Mouse (Mus musculus) heart, adult 9 months (tissue): ENCODE measurements around the gene Spata17.

Experiments used
- DNase-seq, 2 experiments: peaks; one replicate each; pipeline ENCODE4 v3.0.0; 2022; ENCODE audit warnings: low spot score in 2 of 2

Spata17 gene

DNA sequence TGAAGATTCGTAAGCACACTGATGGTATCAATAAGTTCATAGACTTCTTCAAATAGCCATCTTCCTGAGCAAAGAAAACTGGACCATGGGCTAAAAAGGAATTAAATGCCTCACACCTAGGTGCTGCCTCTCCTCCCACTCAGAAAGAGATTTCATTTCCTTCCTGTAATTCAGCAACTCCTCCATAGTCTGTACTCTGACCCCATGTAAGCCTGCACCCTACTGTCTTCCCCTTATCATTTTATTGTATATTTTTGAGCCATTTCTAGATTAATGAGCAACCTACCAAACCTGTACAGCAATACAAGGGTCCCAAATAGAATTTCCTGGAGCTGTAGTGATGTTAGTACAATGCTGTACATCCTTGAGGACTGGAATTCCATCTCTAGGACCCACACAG is 211.0 kb downstream of the Spata17 start:
- DNase-seq, result no peak

DNA sequence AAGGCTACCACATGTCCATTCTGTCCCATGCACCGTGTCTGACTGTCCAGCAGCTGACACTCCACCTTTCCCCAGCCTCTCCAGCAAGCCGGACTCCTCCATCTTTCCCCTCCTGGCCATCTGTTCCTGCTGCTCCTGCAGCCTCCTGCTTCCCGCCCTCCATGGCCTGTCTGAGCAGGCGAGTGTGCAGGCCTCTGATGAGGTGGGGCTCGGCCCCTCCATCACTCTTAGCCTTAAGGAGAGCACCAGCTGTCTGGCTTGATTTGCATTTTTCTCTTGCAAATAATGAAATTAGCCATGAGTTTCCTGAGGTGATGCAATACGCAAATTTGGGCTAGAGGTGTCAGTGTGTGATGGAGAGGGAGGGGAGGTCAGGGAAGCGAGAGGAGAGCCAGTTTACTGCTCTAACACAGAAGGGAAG is 211.8 kb downstream of the Spata17 start:
- no peak for DNase-seq

DNA sequence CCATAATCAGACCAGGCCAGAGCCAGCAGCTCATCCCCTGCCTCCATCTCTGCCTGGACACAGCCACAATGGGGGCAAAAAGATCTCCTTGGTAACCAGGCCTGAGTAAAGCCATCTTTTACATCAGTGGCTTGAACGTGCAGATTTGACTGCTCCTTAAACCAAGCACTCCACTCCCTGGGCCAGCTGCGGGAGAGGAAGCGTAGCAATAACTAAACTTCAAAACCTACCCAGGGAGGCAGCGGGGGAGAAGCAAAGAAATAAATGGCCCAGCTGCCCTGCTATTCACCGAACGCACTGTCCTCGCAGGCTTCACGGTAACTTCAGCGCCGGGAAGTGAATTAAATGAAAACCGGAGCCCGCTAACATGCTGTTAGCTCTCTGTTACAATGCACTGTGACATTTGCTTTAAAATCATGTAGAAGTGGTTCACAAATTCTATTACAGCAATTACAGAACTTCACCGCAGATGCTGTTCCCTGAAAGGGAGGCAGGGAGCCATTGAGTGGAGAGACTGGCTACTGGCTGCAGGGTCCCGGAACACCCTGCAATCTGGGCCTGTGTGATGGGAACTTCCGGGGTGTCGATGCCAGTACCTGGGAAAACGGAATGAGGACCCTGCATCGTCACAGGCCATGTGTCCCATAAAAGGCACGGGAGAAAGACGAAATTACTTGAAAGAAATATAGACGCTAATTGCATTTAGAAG is 217.5 kb downstream of the Spata17 start:
- DNase-seq, result no peak
